Mouse (Mus musculus): ENCODE measurements at regions not wholly inside any gene's neighbourhood (a gene's known extent, or its start where the extent isn't known, plus 50 kb on each side); places are given as distances from the start of the nearest gene placed in this dataset.

GRCm38 (mm10) chr17:87570676-87571344, 65.0 kb upstream of the Epcam start:
- TF ChIP-seq USF1 (IDR thresholded peaks at IDR 0.05; ENCODE audit: low read depth) (no peak), CTCF (IDR thresholded peaks at IDR 0.05; ENCODE audit: control insufficient read depth, insufficient read depth, insufficient read length) (no peak), CEBPB (IDR thresholded peaks at IDR 0.05; ENCODE audit: low read depth) (no peak), MYOD1 (IDR thresholded peaks at IDR 0.05; ENCODE audit: control insufficient read depth, insufficient read length, low read depth) (peak; percentile 86), MAX (IDR thresholded peaks at IDR 0.05) (no peak)
